Mouse (Mus musculus) bone marrow macrophage, adult 2 months (primary cell): ENCODE measurements around the gene Palb2. TPM values are rescaled to one million over a fixed set of nuclear protein-coding genes. Genes with fewer than 3 reads are reported as not detected.

Source experiments
- H3K27ac ChIP-seq: 2 replicates; pipeline ENCODE4 v1.5.1; 2012; ENCODE audit warnings: low read depth, low read length; ENCODE audit not compliant: insufficient read depth
- H3K4me1 ChIP-seq: 2 replicates; pipeline ENCODE4 v1.6.1; 2012; ENCODE audit warnings: low read length; ENCODE audit not compliant: control insufficient read depth, insufficient read depth
- H3K4me3 ChIP-seq: 2 replicates; pipeline ENCODE4 v1.5.1; 2012; ENCODE audit warnings: mild to moderate bottlenecking, low read length, moderate library complexity; ENCODE audit not compliant: insufficient read depth
- CTCF ChIP-seq: IDR thresholded peaks from 2 replicates; pipeline ENCODE4 v1.5.1; 2012; ENCODE audit warnings: low read depth, mild to moderate bottlenecking, low read length, moderate library complexity
- POLR2A ChIP-seq: IDR thresholded peaks from 2 replicates; pipeline ENCODE4 v1.6.1; 2012; ENCODE audit warnings: mild to moderate bottlenecking, low read depth, low read length, borderline replicate concordance
- polyA plus RNA-seq: library from polyadenylated mRNA; stranded (reverse); fragments of >200 nt; gene quantifications from 2 replicates; pipeline ENCODE4 v1.2.4, GENCODE M21; 2012; ENCODE audit not compliant: missing spikeins, insufficient read depth, insufficient read length

The Palb2 gene
- polyA plus RNA-seq, 1 experiment = 12.2 TPM

DNA sequence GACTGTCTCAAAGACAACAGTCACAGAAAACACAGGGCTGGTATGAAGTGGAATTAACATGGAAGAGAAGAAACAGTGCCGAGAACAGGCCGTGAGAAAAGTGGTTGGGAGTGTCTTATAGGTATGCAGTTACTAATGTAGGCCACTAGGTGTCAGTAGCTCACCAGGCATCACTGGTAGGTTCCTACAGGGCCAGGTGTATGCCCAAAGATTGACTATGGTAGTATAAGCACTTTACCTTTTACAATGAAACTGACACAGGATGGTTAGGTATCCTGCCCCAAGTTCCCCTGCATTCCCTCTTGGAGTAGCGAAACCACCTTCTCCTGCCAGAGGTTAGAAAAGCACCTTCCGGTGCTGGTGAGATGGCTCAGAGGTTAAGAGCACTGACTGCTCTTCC lies 33.6 kb downstream of the Palb2 start:
- Histone ChIP-seq H3K4me1 (peaks cover 6% of the 10 kb centered on the region; the same call in 1 of the 2 replicates), H3K4me3 (no peak overlapping the region), H3K27ac (no peak overlapping the region)
- TF ChIP-seq CTCF (0 out of 2 replicates have a peak, but pooled peaks have one; percentile 20), POLR2A (no peak)

DNA sequence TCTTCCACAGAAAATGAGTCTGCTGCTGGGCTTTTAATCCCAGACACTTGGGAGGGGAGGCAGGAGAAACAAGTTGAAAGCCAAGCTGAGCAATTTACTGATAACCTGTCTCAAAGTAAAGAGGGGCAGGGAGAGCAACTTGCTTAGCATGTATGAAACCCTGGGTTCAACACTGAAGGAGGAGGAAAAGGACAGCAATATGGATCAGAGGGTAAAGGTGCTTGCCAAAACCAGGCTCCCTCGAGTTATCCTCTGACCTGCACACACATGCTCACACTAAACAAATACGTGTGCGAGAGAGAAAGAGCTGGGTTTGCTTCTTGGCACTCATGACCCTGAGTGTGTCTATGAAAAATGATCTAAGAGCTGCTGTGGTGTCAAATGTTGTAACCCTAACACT lies 34.8 kb downstream of the Palb2 start:
- no peak for TF ChIP-seq CTCF
- TF ChIP-seq POLR2A = no peak
- Histone ChIP-seq H3K4me1 (peaks cover 6% of the 10 kb centered on the region; the same call in 1 of the 2 replicates), H3K4me3 (no peak overlapping the region), H3K27ac (no peak overlapping the region)

DNA sequence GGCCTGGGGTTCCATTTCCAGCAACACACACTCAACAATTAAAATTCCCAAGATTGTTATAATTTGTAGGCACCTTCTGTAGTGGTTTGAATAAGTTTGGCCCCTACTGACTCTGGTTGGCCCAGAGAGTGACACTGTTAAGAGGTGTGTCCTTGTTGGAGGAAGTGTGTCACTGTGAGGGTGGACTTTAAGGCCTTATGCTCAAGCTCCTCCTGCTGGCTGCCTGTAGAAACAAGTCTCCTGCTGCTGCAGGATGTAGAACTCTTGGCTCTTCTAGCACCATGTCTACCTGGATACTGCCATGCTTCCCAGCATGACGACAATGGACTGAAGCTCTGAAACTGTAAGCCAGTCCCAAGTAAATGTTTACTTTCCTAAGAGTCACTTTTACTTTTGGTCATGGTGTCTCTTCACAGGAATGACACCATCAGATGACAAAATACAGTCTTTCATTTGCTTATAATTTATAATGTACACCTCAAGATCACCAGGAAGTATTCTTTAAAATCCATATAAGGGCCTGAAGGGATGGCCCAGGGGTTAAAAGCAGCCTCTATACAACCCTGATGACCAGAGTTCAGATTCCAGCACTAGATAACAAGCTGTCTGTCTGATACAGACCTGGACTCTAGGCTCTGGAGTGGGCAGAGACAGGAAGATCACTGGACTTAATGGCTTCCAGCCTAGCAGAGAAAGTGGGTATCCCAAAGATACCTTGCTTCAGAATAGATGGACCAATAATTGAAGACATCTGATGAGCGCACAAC lies 38.0 kb downstream of the Palb2 start:
- peaks cover under 1% of the 10 kb centered on the region; the same call in 1 of the 2 replicates for H3K4me1 ChIP-seq
- H3K4me3 ChIP-seq = no peak overlapping the region
- H3K27ac ChIP-seq = no peak overlapping the region
- no peak for TF ChIP-seq POLR2A
- TF ChIP-seq CTCF = 0 out of 2 replicates have a peak, but pooled peaks have one; percentile 10

DNA sequence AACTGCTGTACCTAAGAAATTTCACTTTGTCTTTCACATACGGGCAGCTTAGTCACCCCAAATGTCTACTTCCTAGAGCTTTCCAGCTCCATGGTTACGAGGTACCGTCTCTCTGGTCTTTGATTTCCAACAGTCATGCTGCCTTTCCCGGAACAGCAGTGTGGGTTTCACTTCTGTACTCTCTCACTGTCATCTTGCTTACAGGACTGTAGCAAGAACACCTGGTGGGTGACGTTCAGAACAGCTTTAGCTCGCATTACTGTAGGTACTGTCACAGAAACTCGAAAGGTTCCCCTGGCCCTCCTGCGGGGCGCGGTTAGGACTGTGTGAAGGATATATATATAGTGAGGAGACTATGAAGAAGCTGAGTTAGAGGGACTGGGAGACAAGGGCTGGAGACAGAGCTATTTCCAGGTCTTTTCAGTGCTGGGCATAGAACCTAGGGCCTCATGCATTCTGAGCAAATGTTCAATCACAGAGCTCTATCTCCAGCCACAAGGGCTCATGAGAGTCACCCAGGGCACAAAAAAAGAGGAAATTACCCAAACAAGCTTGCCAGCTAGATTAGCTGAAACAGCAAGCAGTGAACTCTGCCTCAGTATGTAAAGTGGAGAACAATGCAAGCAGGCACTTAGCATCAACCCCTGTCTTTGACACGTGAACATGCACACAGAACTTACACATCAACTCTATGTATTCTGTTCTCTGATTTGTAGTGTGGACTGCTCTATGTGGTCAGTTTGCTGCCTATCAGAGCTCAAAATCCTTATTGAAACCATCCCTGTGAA lies 45.4 kb downstream of the Palb2 start:
- Histone ChIP-seq H3K27ac (peak overlapping the region; percentile 54), H3K4me3 (no peak overlapping the region), H3K4me1 (peaks cover 19% of the 10 kb centered on the region)
- TF ChIP-seq POLR2A (no peak), CTCF (no peak)

DNA sequence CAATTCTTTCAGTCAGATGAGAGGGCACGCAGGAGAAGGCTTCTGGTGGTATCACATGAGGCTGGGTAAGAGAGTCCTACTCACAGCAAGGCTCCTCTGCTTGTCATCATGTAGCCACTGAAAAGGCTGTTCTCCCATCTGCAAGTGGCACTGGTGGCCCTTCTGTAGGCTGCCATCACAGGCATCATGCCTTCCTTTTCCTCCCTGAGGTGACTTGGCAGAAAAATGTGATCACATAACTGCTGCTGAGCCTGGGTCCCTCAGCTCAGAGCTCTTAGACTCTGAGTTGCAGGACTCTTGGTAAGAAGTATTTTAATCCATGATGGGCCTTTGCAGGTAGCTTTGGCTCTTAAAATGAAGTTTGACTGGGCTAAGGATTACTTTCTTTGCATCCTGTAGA lies 51.7 kb downstream of the Palb2 start:
- TF ChIP-seq CTCF = no peak
- TF ChIP-seq POLR2A = no peak
- Histone ChIP-seq H3K4me3 (no peak overlapping the region), H3K4me1 (peaks cover 2% of the 10 kb centered on the region; the same call in 1 of the 2 replicates), H3K27ac (no peak overlapping the region)

DNA sequence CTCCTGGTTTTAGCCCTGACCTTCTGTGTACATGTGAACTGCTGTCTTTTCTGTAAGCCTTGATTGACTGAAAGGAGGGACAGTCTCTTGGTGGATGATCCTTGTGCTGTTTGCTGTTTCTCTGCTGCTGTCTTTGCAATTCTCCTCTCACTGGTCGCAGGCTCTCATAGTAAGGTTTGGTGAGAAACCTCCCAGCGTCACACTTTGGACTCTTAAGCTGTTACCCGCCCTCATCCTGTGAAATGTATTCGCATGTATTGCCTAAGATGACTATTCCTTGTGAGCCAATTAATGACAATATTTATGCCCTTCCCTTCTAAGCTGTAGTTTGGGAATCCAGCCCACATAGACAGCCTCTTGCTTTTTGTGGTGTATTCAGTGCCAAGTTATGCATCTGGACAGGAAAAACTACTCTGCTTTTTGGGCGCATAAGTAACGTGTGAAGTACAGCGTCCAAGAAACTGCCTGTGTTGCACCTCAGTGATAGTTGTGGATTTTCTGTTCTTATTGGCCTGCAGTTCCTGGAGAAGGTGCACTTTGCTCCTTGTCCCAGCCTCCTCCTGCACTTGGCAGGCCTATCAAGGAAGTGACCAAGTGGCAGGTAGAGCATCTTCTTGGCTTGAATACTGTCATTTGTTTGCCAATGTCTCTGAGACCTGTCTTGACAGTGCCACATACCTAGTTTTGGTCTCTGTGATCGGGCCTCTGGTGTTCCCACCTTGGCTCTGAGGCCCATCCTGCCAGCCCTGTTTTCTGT lies 52.8 kb downstream of the Palb2 start:
- H3K27ac ChIP-seq = no peak overlapping the region

DNA sequence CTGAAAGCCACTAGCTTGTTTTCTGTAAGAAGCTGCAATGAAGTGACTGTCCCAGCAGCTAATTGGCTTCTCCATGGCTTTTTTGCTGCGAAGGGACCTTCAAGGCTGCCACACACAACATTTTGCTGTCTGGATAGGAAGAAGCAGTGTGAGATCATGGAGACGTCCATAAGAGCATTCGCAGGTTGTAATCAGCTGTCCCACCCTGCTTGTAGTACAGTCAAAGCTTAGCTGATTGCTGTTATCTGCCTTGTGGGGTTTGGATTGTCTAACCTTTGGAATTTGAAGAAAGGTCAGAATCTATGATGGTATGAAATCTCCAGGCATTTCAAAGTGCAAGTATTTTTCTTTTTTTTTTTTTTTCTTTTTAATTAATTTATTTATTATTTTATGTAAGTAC lies 58.4 kb downstream of the Palb2 start:
- H3K4me3 ChIP-seq = no peak overlapping the region
- TF ChIP-seq CTCF (no peak), POLR2A (no peak)
- H3K27ac ChIP-seq = no peak overlapping the region
- peaks cover 20% of the 10 kb centered on the region for H3K4me1 ChIP-seq

More for the DNA sequence above, 52.8 kb downstream of the Palb2 start:
- peaks cover 2% of the 10 kb centered on the region; the same call in 1 of the 2 replicates for H3K4me1 ChIP-seq
- no peak overlapping the region for H3K4me3 ChIP-seq
- no peak for TF ChIP-seq CTCF

DNA sequence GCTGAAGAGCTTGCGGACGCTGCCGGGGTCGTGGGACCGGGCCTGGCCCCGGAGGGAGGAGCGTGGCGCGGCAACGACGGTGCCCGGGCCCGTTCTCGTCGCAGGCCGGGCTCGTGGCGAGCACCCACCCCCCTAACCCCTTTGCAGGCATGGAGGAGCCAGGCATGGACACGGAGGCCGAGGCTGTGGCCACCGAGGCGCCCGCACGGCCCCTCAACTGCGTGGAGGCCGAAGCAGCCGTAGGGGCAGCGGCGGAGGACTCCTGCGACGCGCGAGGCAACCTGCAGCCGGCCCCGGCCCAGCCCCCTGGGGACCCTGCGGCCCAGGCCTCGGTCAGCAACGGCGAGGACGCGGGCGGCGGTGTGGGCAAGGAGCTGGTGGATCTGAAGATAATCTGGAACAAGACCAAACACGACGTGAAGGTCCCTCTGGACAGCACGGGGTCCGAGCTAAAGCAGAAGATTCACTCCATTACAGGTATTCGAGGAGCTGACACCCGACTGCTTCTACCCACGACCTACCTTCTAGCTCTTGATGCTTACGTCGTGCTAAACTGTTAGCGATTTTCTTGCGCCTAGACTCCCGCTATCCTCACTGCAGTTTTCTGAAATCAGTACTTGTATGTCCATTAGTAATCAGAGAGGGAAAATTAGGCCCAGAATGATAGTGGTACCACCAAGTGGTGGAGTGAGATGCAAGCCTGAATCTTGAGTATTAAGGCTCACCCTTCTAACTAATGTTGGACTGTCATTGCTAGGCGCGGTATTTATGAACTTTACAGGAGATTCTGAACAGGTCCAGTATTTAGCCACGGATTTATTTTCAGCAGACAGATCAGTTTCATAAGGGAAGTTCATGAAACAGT lies 65.0 kb downstream of the Palb2 start:
- Histone ChIP-seq H3K27ac (peak overlapping the region; percentile 80), H3K4me1 (peaks cover 40% of the 10 kb centered on the region), H3K4me3 (peak overlapping the region; percentile 99)
- no peak for TF ChIP-seq CTCF
- no peak for TF ChIP-seq POLR2A

DNA sequence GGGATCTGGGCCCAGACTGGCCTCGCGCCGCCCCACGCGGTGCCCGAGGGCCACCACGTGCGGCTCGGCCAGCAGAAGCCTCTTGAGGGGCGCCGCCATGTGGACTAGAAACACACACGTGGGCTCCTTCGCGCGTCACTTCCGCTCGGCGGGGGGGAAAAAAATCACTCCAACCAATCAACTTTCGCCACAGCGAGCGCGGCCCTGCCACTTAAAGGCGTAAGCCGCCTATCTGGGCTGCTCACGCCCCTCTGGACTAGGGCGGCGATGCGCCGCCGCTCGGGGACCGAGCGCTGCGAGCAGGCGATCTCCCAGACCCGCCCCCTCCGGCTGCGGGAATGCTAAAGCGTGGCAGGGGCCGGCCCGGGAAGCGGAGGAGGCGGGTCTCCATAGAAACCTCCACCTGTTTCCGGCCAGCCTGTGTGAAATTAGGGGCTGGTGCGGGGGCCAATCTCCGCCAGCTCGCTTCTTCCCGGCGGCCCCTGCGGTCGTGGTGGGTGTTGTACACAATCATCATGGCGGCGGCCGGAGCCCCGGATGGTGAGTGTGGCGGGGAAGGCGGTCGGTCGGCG lies 65.8 kb downstream of the Palb2 start, which contains the start of the genes Ubfd1 and Ears2:
Gene Ubfd1 (plus strand): TSS at position 231 of the 572 bp plus-strand sequence.
Gene Ears2 (minus strand): TSS at position 319 of the 572 bp plus-strand sequence.
- H3K27ac ChIP-seq = peak within 1 kb of the TSS; percentile 80
- TF ChIP-seq POLR2A (no peak), CTCF (no peak)

More for the DNA sequence above, 65.8 kb downstream of the Palb2 start, which contains the start of the genes Ubfd1 and Ears2:
- H3K4me1 ChIP-seq = peaks cover 40% of the 10 kb centered on the region
- H3K4me3 ChIP-seq = peak within 1 kb of the TSS; percentile 99
